Mouse (Mus musculus) kidney, postnatal 25 days (tissue): Measurements from ENCODE around the gene Tubb4b.
A peak's percentile ranks its signal among the peaks of the same experiment; 100 is the strongest.

Experiments
- DNase-seq, 2 experiments: peaks; one replicate each; pipeline ENCODE4 v3.0.0; 2021; ENCODE audit warnings: mixed read lengths in 2 of 2

The Tubb4b gene

DNA sequence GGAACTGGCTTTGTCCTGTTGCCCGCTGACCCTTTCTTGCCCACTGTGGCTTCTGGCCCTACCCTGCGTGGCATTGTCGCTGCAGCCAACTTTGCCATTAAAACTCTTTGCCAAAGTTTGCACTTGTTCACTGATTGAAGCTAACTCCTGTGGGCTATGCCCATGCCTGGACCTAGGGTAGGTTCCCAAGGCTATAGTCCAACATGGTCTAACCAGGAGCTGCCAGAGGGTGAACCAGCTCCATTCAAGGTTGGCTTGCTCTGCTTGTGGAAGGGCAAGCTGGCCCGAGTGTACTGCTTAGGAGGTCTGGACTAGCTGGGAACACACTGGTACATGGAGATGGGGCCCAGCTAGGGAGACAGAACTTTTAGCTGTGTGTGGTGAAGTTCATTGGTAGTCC is 19.6 kb upstream of the Tubb4b start:
- DNase-seq: no peak

DNA sequence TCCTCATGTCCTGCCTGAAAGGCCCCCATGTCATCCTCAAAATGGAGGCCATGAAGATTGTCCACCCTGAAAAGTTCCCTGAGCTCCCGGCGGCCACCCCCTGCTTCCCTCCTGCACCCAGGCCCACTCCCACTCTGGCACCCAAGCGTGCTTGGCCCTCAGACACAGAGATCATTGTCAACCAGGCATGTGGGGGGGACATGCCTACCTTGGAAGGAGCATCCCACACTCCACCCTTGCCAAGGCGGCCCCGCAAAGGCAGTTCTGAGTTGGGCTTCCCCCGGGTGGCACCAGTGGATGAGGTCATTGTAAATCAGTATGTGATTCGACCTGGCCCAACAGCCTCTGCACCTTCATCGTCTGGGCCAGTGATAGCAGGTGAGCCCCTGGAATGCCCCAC is 18.8 kb upstream of the Tubb4b start:
- DNase-seq: no peak

DNA sequence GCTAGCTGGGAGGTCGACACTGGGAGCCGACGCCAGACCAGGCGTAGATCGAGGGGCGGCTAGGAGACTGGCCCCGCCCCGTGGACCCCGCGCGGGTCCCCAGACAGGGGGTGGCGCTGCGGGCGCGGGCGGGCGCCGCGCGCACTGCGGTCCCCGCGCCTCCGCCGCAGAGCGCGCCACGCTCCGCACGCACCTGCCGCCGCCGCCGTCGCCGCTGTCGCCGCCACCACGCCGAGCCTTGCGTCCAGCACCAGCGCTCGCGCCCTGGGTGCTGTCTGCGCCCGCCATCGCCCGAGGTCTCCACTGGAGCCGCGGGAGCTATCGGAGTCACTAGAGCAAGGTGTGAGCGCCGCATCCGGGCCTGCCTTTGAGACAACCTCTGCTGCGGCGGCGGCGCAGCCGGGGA is 17.6 kb upstream of the Tubb4b start, which contains the start of the genes Rnf208 and Cysrt1:
TSS of gene Rnf208 (plus strand) at position 155 of the 406 bp plus-strand sequence.
TSS of gene Cysrt1 (minus strand) at position 352 of the 406 bp plus-strand sequence.
- DNase-seq: peak; percentile 37 to 66

DNA sequence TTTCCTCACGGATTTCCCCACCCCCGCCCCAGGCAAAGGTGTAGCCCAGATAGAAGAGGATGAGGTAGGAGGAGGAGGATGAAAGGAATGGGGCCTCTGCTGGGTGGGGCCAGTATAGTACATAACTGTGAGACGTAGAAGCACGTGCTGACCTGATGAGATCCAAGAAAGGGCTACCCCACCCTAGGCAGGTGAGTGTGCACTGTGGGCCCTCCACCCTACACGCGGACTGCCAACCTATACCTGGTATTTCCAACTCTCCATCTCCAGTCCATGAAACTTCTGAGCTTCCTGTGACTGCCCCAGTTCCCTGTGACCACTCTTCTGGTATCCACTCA is 16.9 kb upstream of the Tubb4b start:
- DNase-seq: peak in 1 of 2 experiments; percentile 34

DNA sequence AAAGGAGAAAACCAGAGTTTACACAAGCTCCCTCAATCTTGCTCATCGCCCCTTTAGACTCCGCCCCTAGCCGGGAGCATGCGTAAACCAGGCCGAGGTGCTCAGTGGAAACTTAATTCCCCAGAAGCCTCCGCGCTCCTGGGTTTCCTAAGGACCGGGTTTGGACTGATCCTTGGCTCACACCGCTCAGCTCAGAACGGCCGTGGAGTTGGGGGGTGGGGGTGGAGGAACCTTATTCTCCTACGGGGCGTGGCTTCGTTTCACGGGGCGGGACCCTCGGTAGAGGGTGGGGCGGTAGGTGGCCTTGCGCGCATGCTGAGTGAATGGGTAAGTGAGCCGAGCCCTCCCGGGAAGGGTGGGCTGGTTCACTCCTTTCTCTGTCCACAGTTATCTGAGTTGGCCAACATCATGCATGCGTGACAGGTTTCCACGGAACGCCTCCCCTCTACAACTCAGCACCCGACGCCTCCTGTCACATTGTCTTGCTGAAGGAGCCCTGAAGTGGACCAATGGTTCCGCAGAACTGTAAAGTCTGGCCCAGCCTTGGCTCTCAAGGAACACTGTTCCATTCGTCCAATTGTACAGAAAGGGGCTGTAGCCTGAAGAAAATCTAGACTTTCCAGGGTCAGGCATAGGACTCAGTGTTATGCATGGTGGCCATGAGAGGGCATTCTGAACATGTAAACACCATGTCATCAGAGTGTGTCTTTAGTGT is 16.4 kb upstream of the Tubb4b start:
- peak; percentile 88 to 95 for DNase-seq

DNA sequence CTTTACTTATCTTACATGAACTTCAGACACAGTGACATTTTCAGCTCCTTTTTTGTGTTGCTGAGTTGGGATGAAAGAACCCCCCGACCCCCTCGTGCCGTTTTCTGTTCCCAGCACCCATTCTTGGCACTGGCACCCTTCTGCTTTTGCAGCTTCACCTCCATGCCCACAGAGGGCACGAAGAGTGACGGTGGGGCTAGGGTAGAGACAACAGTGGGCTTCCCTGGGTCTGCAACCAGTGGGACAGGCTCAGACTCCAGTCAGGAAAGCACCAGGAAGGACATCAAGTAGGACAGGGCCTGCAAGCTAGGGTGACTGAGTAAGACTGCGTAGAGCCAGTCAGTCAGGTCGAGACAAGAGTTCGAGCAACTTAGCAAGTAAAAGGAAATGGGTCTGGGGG is 15.8 kb upstream of the Tubb4b start:
- DNase-seq: no peak

DNA sequence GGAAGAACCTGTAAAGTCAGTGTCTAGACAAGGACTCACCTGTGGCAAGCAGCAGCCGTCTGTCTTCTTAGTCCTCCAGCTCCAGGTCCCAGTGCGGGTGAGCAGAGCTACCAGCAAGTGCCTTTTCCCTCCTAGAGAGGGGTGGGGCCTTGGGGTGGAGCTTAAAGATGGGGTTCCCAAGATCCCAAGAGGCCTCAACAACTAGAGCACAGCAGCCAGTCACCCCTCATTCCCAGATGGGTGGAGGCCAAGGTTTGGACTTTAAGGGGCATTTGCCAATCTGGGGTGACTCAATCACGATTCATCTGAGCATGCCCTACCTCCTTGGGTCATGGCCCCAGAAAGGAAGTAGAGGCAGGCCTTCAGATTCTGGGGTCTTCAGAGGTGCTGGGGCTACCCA is 15.3 kb upstream of the Tubb4b start:
- DNase-seq: peak in 1 of 2 experiments; percentile 27

DNA sequence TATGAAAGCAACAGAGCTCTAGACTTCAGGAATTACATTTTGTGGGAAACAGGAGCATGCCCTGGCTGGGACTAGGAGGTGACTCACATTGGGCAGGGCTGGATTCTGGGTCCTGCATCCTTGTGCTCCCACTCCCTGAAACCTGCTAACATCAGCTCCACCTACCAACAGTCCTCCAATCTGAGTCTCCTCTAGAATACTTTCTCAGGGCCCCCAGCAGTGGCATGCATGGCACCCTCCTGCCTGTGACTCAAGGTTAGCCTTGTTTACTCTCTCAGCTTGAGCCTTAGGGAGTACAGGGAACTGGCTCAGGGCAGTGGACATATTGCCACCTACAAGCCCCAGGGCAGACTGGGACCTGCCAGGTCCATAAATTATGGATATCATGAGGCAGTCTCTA is 13.6 kb upstream of the Tubb4b start:
- DNase-seq: peak in 1 of 2 experiments; percentile 41

DNA sequence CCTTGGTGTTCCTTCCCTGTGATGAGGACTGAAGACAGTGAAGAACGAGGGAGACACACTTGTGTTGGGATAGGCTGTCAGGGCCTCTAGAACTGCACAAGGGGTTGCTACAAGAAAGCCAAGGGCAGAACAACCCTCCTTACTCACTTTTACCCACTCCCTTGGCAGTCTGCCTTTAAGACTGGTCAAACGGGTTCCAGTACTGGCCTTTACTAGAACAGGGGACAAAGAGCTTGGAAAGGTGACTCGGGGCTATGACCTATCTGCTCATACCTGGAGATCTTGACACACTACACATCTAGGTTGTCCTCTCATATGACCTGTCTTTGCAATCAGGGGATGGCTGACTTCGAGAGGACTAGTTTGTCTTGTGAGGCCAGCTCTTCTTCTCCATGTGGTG is 13.0 kb upstream of the Tubb4b start:
- DNase-seq: peak; percentile 75 to 80

DNA sequence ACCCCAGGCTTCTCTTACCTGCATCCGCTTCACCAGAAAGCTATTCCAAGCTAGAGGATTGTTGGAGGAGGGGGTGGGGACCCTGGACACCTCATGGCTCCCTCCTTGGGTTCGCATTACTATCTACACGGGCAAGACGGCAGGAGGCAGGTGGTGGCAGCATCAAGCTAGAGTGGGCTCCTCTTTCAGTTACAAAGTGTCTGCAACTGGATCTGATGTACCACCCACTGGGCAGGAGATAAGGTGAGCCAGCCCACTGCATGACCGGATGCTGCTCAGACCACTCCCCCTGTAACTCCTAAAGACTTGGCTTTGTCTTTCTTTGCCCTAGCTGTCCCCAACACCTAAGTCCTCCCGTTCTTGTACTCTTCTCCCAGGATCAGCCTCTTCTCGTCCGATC is 12.1 kb upstream of the Tubb4b start, which contains the start of gene Rnf224:
TSS of gene Rnf224 (minus strand) at position 174 of the 400 bp plus-strand sequence.
- peak in 1 of 2 experiments; percentile 29 for DNase-seq

DNA sequence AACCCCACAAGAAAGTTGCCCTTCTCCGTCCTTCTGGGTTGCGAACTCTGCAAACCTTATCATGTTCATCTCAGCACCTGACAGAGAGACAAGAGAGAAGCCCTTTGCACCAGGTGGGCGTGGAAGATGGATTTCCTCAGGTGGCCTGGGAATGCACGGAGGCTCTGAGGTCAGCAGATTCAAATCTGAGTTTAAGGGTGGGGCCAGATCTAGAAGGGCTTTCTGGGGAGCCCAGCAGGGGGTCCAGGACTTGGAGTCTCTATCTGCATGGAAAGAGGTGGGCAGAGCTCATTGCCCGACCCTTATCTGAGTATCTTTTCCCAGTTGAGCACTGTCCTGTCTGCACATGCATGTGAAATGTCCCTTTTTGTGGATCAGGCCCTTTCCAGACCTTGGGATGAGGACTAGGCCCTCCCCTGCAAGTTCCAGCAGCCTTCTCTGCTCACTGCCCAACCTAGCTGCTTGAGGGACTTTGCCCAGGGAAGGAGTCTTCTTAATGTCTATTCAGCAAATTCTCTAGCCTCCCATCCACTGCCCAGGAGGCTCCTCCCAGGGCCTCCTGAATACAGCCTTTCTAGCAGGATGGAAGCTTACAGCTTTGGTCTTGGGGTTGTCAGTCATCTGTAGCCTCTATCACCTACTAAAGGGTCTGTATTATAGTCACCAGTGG is 10.2 kb upstream of the Tubb4b start:
- peak; percentile 56 to 85 for DNase-seq

DNA sequence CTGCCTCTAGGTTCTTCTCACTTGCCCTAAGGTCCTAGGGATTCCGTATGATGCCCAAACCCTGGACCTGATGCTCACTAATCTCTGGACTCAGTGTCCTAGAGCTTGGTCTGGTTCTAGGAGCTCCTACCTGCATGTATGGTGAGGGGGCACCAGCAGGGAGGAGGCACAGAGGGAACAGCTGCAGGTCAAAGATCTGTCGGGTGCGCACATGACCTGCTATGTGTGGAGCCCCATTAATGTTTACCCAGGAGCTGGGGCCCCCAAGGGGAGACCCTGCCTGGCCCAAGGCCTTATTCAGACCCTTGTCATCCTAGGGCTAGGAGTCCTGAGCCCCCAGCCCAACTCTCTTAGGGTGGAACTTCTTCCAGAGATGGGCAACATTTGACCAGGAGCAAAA is 9.5 kb upstream of the Tubb4b start, which contains the start of gene Slc34a3:
TSS of gene Slc34a3 (minus strand) at position 315 of the 400 bp plus-strand sequence.
- peak; percentile 61 to 81 for DNase-seq

DNA sequence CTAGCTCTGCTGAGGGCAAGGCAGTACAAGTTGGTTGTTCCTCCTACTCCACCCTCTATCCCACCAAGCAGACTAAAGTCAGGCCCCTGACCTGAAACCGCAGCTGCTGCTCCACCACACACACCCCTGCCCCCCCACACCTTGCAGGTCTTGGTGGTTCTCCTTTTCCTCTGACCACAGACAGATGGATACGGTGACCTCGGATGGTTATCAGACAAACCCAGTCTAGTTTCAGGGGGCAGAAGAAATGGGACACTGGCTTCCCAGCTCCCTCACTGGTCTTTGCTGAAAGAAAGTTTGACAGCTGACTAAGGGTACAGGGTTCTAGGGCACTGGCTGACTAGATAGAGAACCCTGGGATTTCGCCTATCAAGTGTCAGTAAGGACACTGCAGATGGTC is 8.9 kb upstream of the Tubb4b start:
- DNase-seq: peak in 1 of 2 experiments; percentile 40

DNA sequence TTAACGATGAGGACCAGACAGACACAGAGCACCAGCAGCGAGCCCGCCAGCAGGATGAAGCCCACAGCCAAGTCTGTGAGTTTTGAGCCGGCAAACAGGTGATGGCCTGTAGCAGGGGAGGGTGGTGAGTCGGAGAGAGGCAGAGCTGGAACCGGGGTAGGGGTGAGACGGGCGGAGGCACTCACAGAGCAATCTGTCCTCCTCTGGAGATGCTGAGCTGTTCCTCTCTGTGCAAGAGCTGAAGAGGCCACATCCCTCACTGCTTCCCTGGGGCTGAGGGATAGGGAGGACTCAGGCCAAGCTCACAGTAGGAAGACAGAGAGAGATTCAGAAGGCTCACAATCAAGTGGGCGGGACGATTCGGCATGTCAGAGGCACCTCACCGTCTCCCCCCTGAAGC is 6.5 kb upstream of the Tubb4b start:
- peak in 1 of 2 experiments; percentile 29 for DNase-seq

DNA sequence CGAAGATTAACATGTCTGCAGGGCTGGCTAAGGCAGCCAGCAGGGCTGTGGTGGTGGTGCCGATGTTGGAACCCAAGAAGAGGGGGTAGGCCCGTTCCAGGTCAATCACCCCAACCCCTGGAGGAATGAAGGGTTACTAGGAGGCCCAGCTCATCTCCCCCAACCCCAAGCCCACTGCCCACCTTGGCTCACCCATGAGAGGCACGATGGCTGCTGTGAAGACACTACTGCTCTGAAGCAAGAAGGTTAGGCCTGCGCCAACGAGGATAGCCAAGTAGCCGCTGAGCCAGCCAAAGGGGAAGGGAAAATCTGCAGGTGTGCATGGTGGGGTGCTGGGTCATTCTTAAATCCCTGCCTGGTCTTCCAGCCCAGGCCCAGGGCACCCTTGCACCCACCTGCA is 6.1 kb upstream of the Tubb4b start:
- DNase-seq: peak in 1 of 2 experiments; percentile 34

DNA sequence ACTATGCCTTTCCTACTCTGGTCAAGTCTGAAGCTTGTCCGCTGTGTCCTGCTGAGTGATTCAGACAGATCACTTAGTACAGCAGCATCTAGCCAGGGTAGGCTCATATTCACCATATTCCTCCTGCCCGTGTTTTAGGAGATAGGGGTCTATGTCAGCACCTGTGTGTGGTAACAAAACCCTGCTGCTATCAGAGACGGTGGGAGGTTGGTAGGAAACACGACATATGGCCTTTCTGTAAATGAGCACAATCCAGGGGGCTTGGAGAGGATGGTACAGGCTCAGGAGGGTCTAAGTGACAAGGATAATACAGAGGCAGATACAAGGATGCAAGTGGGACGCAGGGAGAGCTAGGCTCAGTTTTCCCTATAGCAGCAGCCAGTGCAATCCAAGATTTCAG is 5.1 kb upstream of the Tubb4b start:
- DNase-seq: no peak

DNA sequence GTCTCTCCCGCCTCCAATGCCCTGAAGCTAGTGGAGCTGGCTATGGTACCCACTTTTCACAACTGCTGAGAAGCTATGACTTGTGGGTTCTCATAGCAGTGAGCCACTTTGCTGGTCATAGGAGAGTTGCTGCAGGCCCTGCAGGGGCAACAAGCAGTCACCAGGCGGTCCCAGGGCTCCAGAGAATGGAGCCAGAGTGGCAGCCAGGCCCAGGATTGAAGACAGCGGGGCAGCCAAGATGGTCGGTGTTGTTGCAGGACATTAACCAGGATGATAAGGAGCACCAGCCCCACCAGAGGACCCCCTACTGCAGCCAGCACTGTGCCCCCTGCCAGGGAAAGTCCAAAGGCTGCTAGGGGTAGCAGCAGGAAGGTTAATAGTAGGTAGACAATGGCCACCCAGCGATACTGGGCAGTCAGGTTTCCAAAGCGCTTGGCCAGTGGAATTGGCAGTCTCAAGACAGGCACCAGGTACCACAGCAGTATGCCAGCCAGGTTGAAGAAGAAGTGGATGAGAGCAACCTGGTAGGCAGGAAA is 4.6 kb upstream of the Tubb4b start:
- no peak for DNase-seq

DNA sequence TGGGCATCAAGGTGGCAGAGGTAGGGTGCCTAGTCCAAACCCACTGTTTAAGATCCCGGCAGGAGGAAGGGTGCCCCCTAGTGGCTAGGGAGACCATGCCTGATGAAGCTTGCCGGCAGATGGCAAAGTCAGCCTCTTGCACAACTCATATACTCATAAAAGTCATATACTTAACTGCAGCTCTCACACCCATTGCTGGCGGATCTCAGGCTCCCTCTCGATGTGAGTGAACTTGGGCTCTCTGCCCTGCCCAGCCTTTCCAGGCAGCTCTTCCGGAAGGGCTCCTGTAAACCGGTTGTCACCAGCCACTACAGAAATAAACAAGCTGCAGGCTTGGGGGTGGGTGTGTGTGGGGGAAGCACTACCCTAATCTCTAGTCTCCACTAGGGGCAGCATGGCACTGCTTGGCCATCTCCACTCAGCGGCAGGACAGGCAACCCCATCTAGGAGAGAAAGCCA is 4.0 kb upstream of the Tubb4b start:
- DNase-seq: peak; percentile 93 to 95

DNA sequence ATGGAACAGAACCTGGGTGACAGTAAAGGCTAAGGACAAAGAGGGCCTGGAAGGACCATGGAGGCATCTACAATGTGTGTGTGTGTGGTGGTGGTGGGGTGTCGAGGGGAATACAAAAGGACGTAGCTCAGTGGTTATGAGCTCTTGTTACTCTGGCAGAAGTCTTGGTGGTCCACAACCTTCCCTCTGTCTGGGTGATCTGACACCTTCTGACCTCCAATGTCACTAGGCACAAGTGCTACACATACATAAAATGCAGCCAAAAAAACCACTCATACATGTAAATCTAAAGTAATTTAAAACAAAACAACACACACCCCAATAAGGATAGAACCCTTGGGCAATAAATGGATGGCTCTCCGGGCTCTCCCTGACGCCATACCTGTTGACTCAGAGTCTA is 2.9 kb upstream of the Tubb4b start:
- no peak for DNase-seq

DNA sequence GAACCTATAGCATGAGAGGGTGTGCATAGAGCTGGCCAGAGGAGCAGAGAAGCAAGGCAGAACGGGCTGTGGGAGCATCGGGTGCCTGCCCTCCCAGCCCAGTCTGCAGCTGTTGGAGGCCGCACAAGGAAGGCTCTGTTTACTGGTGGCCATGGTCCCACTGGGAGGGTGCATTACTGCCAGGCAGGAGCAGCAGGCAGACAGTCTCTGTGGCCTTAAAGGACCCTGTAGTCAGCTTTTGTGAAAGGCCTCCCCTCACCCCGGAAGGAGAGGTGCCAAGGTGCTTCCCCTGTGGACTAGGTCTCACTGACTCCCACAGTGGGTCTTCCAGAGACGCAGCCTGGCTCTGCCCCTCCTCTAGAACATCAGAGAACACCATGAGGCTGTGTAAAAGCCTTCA is 2.4 kb upstream of the Tubb4b start:
- DNase-seq: peak in 1 of 2 experiments; percentile 43

DNA sequence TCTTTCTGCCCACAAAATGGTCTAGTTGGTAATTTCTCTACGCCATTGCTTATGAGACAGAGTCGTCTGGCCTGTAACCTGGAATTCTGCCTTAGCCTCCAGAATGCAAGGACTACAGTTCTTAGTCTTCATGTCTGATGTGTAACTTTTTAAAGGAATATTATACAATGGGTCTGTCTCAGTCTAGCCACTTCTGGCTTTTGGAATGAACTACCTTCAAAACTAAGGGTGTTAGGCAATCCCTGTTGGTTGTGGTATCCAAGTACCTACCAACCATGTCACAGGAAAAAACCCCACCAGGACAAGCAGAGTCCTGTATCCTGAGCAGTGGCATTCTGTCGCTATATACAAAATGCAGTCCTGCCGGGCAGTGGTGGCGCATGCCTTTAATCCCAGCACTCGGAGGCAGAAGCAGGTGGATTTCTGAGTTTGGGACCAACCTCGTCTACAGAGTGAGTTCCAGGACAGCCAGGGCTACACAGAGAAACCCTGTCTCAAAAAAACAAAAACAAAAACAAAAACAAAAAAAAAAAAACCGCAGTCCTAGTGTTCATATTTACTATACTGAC is 1.4 kb upstream of the Tubb4b start:
- DNase-seq: no peak

DNA sequence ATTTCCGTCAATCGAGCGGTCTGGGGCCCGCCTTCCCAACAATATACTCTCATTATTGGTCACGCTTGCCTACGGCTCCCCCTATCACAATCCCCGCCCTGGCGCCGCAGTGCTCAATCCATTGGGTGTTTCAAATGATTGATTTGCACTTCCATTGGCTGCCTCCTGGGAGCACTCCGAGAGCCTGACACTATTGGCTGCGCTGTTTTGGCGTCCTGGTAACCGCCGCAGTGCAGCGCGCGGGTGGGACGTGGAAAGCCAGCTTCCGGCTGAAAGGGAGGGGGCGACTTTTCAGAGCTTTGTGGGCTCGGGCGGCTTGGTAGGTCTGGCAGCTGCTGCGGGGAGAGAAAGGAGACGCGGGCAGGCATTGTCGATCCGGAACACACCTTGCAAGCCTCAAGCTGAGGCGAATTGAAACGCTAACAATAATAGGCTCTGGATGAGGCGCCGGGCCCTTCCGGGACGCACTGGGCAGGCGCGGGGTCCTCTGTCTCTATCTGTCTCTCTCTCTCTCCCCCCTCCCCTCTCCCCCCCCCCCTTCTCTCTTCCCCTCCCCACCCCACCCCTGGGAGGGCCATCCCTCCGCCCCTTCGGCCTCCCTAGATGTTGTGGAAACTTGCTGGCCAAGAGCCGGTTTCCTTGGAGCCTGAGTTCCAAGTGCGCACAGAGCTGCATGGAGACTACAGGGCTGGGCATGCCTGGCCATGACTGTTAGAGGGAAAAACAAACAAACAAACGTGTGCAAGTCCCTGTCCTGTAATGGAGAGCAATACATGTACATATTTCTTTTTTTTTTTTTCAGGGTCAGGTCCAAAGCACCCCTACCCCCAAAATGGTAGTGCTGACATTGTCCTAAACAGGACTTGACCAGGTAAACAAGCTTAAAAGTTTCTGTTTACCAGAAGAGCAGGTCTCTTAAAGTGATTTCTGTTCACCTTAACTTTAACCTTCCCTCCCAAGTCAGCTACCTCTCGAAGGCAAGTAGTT is 557 bp upstream of the Tubb4b start:
- peak; percentile 98 to 100 for DNase-seq
